Mouse (Mus musculus): ENCODE data around the gene Dnmt3c. TPM values are rescaled to one million over a fixed set of nuclear protein-coding genes. Genes with fewer than 3 reads are reported as not detected.

The Dnmt3c gene
- polyA plus RNA-seq, 1 experiment from 2014 or later, result not detected

- no peak for ATAC-seq (ENCODE audit: low read depth)
- Histone ChIP-seq H3K4me3 (ENCODE audit: low read depth, low read length) (no peak overlapping the region), H3K4me1 (ENCODE audit: control insufficient read depth, insufficient read depth, low read length) (no peaks in the 10 kb centered on the region), H3K27me3 (replicated peaks; ENCODE audit: control insufficient read depth, insufficient read depth, low read length) (no peaks in the 10 kb centered on the region), H3K36me3 (ENCODE audit: control insufficient read depth, insufficient read depth, low read length) (peaks cover 42% of the 10 kb centered on the region), H3K27ac (replicated peaks; ENCODE audit: low read depth, low read length) (no peak overlapping the region), H3K9ac (ENCODE audit: low read depth, low read length) (no peak overlapping the region), H3K4me2 (ENCODE audit: low read depth, low read length) (no peak overlapping the region), H3K9me3 (ENCODE audit: control insufficient read depth, low read length) (no peaks in the 10 kb centered on the region)
- no peak for DNase-seq (ENCODE audit: low spot score)
- 98% methylated on average over 4 of the region's 4 CpGs for WGBS
Observed at GRCm38 (mm10) chr2:153772950-153773349, 76.5 kb downstream of the Dnmt3c start.

- no peak for ATAC-seq (ENCODE audit: low read depth)
- H3K4me3 ChIP-seq (ENCODE audit: low read depth, low read length), result no peak overlapping the region
- DNase-seq (ENCODE audit: low spot score), result no peak
- no peaks in the 10 kb centered on the region for H3K27me3 ChIP-seq (replicated peaks; ENCODE audit: control insufficient read depth, insufficient read depth, low read length)
- H3K27ac ChIP-seq (replicated peaks; ENCODE audit: low read depth, low read length), result no peak overlapping the region
- peaks cover 20% of the 10 kb centered on the region for H3K36me3 ChIP-seq (ENCODE audit: control insufficient read depth, insufficient read depth, low read length)
- 0 out of 2 replicates have a peak, but pooled peaks cover 4% of the 10 kb centered on the region for H3K4me1 ChIP-seq (ENCODE audit: control insufficient read depth, insufficient read depth, low read length)
- no peak overlapping the region for H3K4me2 ChIP-seq (ENCODE audit: low read depth, low read length)
- H3K9ac ChIP-seq (ENCODE audit: low read depth, low read length), result no peak overlapping the region
- H3K9me3 ChIP-seq (ENCODE audit: control insufficient read depth, low read length), result no peaks in the 10 kb centered on the region
- 92% methylated on average over 4 of the region's 4 CpGs for WGBS
Observed at GRCm38 (mm10) chr2:153775472-153775871, 79.0 kb downstream of the Dnmt3c start.

GRCm38 (mm10) chr2:153778638-153779362, 82.3 kb downstream of the Dnmt3c start:
- 10% methylated on average over 22 of the region's 24 CpGs for WGBS
- Histone ChIP-seq H3K27ac (replicated peaks; ENCODE audit: low read depth, low read length) (no peak overlapping the region), H3K9me3 (ENCODE audit: control insufficient read depth, low read length) (no peaks in the 10 kb centered on the region), H3K9ac (ENCODE audit: low read depth, low read length) (peak overlapping the region; percentile 48), H3K4me1 (ENCODE audit: control insufficient read depth, insufficient read depth, low read length) (0 out of 2 replicates have a peak, but pooled peaks cover 4% of the 10 kb centered on the region), H3K27me3 (replicated peaks; ENCODE audit: control insufficient read depth, insufficient read depth, low read length) (no peaks in the 10 kb centered on the region), H3K36me3 (ENCODE audit: control insufficient read depth, insufficient read depth, low read length) (no peaks in the 10 kb centered on the region), H3K4me3 (ENCODE audit: low read depth, low read length) (peak overlapping the region; percentile 35), H3K4me2 (ENCODE audit: low read depth, low read length) (peak overlapping the region; percentile 67)
- peak; percentile 91 for ATAC-seq (ENCODE audit: low read depth)
- peak; percentile 86 for DNase-seq (ENCODE audit: low spot score)

Other genes starting within 250 kb of the Dnmt3c start
- gene 4930404H24Rik, start 203.9 kb upstream of the Dnmt3c start, polyA plus RNA-seq (2014; fragmentation: Nextera tagmentation; extraction: Ambion mirVana), result not detected in 2 replicates
- 11.6 and 12.9 TPM in 2 replicates for gene Nol4l, start 166.7 kb upstream of the Dnmt3c start, polyA plus RNA-seq (2014; fragmentation: Nextera tagmentation; extraction: Ambion mirVana)
- gene Commd7, start 63.9 kb upstream of the Dnmt3c start, polyA plus RNA-seq (2014; fragmentation: Nextera tagmentation; extraction: Ambion mirVana), result 61.5 and 66.5 TPM in 2 replicates
- 7.0 and 7.6 TPM in 2 replicates for gene Dnmt3b, start 47.2 kb upstream of the Dnmt3c start, polyA plus RNA-seq (2014; fragmentation: Nextera tagmentation; extraction: Ambion mirVana)
- 228 and 238 TPM in 2 replicates for gene Mapre1, start 44.6 kb downstream of the Dnmt3c start, polyA plus RNA-seq (2014; fragmentation: Nextera tagmentation; extraction: Ambion mirVana)
- 0.11 TPM in 1 of 2 replicates, not detected in the other for gene Efcab8, start 83.3 kb downstream of the Dnmt3c start, polyA plus RNA-seq (2014; fragmentation: Nextera tagmentation; extraction: Ambion mirVana)
- not detected in 2 replicates for gene Sun5, start 174.4 kb downstream of the Dnmt3c start, polyA plus RNA-seq (2014; fragmentation: Nextera tagmentation; extraction: Ambion mirVana)
- not detected in 2 replicates for gene Bpifb2, start 178.4 kb downstream of the Dnmt3c start, polyA plus RNA-seq (2014; fragmentation: Nextera tagmentation; extraction: Ambion mirVana)
- 0.16 TPM in 1 of 2 replicates, not detected in the other for gene Bpifb6, start 203.7 kb downstream of the Dnmt3c start, polyA plus RNA-seq (2014; fragmentation: Nextera tagmentation; extraction: Ambion mirVana)
- 0.10 TPM in 1 of 2 replicates, not detected in the other for gene Bpifb3, start 221.6 kb downstream of the Dnmt3c start, polyA plus RNA-seq (2014; fragmentation: Nextera tagmentation; extraction: Ambion mirVana)
- 0.11 TPM in 1 of 2 replicates, not detected in the other for gene Bpifb4, start 241.6 kb downstream of the Dnmt3c start, polyA plus RNA-seq (2014; fragmentation: Nextera tagmentation; extraction: Ambion mirVana)

All from embryonic facial prominence, embryonic 14.5 days (tissue).